Mouse (Mus musculus) stomach, embryonic 16.5 days (tissue): ENCODE results near the gene Wnt3. TPM values are rescaled to one million over a fixed set of nuclear protein-coding genes. Genes with fewer than 3 reads are reported as not detected.
"Not testable (repeated sequence)": the region's sequence is repeated elsewhere in the genome, so short reads cannot be mapped to it uniquely, and the experiment has no call there.

Experiments used
- ATAC-seq: fragments of 200-750 bp; cut with Nextera tagmentation; 2 replicates; pipeline ENCODE4 v1.8.0; 2017; ENCODE audit warnings: moderate number of reproducible peaks, moderate TSS enrichment; ENCODE audit not compliant: insufficient read depth, low FRiP score
- H3K27ac ChIP-seq: fragments of 300-500 bp; sonication (generic); 2 replicates; pipeline ENCODE4 v1.5.1; 2014; ENCODE audit warnings: low read length
- H3K27me3 ChIP-seq: fragments of 300-500 bp; sonication (generic); 2 replicates; pipeline ENCODE4 v1.6.1; 2014; ENCODE audit warnings: low read length, control low read depth, mixed read lengths; ENCODE audit not compliant: control insufficient read depth, insufficient read depth
- H3K36me3 ChIP-seq: fragments of 300-500 bp; sonication (generic); 2 replicates; pipeline ENCODE4 v1.6.1; 2014; ENCODE audit warnings: low read length; ENCODE audit not compliant: control insufficient read depth, insufficient read depth
- H3K4me1 ChIP-seq: fragments of 300-500 bp; sonication (generic); 2 replicates; pipeline ENCODE4 v1.6.1; 2014; ENCODE audit warnings: low read length, control low read depth, mixed read lengths; ENCODE audit not compliant: control insufficient read depth, insufficient read depth
- H3K4me2 ChIP-seq: fragments of 300-500 bp; sonication (generic); 2 replicates; pipeline ENCODE4 v1.6.1; 2014; ENCODE audit warnings: low read depth, low read length, mixed read lengths
- H3K4me3 ChIP-seq: fragments of 300-500 bp; sonication (generic); replicated peaks from 2 replicates; pipeline ENCODE4 v1.5.1; 2014; ENCODE audit warnings: mild to moderate bottlenecking, low read length
- H3K9ac ChIP-seq: fragments of 300-500 bp; sonication (generic); 2 replicates; pipeline ENCODE4 v1.6.1; 2014; ENCODE audit warnings: low read length
- H3K9me3 ChIP-seq: fragments of 300-500 bp; sonication (generic); replicated peaks from 2 replicates; pipeline ENCODE4 v1.6.1; 2016; ENCODE audit warnings: low read length, control low read depth; ENCODE audit not compliant: control insufficient read depth
- WGBS: fragments of 180-500 bp; shearing (Covaris S2); extraction: QIAGEN DNeasy Blood & Tissue Kit; methylation state at CpG from one replicate; pipeline ENCODE4 v1.1.7; 2014; 5-methylcytosine and 5-hydroxymethylcytosine counted together
- polyA plus RNA-seq: library from polyadenylated mRNA; unstranded; fragments of >200 nt; fragmentation: Nextera tagmentation; extraction: Ambion mirVana; gene quantifications from 2 replicates; pipeline ENCODE4 v1.2.1, GENCODE M21; 2015

Wnt3 gene
- polyA plus RNA-seq, 1 experiment from 2014 or later: 0.06 TPM

GRCm38 (mm10) chr11:103735046-103735781, 38.7 kb upstream of the Wnt3 start:
- H3K27me3 ChIP-seq: no peaks in the 10 kb centered on the region; the same call in 1 of the 2 replicates
- WGBS: 47% methylated on average over 19 of the region's 19 CpGs
- H3K27ac ChIP-seq: no peak overlapping the region
- ATAC-seq: peak; percentile 51; the same call in 1 of the 2 replicates
- 0 out of 2 replicates have a peak overlapping the region, but pooled peaks have one; percentile 19 for H3K9ac ChIP-seq
- peaks cover 11% of the 10 kb centered on the region; the same call in 1 of the 2 replicates for H3K4me1 ChIP-seq
- no peak overlapping the region for H3K4me3 ChIP-seq
- H3K4me2 ChIP-seq: no peak overlapping the region
- no peaks in the 10 kb centered on the region for H3K36me3 ChIP-seq
- no peaks in the 10 kb centered on the region for H3K9me3 ChIP-seq

- WGBS: under 1% methylated on average over 65 of the region's 68 CpGs
- Histone ChIP-seq H3K27me3 (peaks cover 61% of the 10 kb centered on the region), H3K9me3 (no peaks in the 10 kb centered on the region), H3K4me2 (peak within 1 kb of the TSS; percentile 73), H3K27ac (no peak within 1 kb of the TSS), H3K4me1 (peaks cover 10% of the 10 kb centered on the region), H3K36me3 (no peaks in the 10 kb centered on the region), H3K9ac (peak within 1 kb of the TSS; percentile 52), H3K4me3 (peak within 1 kb of the TSS; percentile 43)
- peak; percentile 81 for ATAC-seq
Observed at GRCm38 (mm10) chr11:103749306-103750089, 24.5 kb upstream of the Wnt3 start, which contains the start of gene Wnt9b. TSS of gene Wnt9b (minus strand) at chr11:103749821.

- Histone ChIP-seq H3K9ac (no peak overlapping the region), H3K4me3 (no peak overlapping the region), H3K27ac (no peak overlapping the region), H3K27me3 (peaks cover 57% of the 10 kb centered on the region), H3K36me3 (no peaks in the 10 kb centered on the region), H3K4me2 (no peak overlapping the region), H3K4me1 (peaks cover 10% of the 10 kb centered on the region), H3K9me3 (no peaks in the 10 kb centered on the region)
- no peak for ATAC-seq
- 56% methylated on average over 3 of the region's 3 CpGs for WGBS
Observed at GRCm38 (mm10) chr11:103750612-103751011, 23.3 kb upstream of the Wnt3 start.

GRCm38 (mm10) chr11:103758054-103758453, 15.9 kb upstream of the Wnt3 start:
- WGBS: 47% methylated on average over 11 of the region's 11 CpGs
- H3K4me1 ChIP-seq: no peaks in the 10 kb centered on the region

GRCm38 (mm10) chr11:103758706-103759105, 15.2 kb upstream of the Wnt3 start:
- no peaks in the 10 kb centered on the region for H3K27me3 ChIP-seq
- no peaks in the 10 kb centered on the region for H3K4me1 ChIP-seq
- H3K36me3 ChIP-seq: no peaks in the 10 kb centered on the region
- no peaks in the 10 kb centered on the region for H3K9me3 ChIP-seq
- no peak overlapping the region for H3K4me3 ChIP-seq
- H3K4me2 ChIP-seq: no peak overlapping the region
- H3K9ac ChIP-seq: no peak overlapping the region
- no peak; the same call in 1 of the 2 replicates for ATAC-seq
- 9% methylated on average over 6 of the region's 6 CpGs for WGBS
- H3K27ac ChIP-seq: no peak overlapping the region

More at GRCm38 (mm10) chr11:103758054-103758453, 15.9 kb upstream of the Wnt3 start:
- Histone ChIP-seq H3K27ac (no peak overlapping the region), H3K9me3 (no peaks in the 10 kb centered on the region), H3K4me3 (no peak overlapping the region), H3K9ac (no peak overlapping the region), H3K27me3 (0 out of 2 replicates have a peak, but pooled peaks cover 3% of the 10 kb centered on the region), H3K36me3 (no peaks in the 10 kb centered on the region), H3K4me2 (no peak overlapping the region)
- no peak for ATAC-seq

- Histone ChIP-seq H3K4me1 (no peaks in the 10 kb centered on the region), H3K9me3 (no peaks in the 10 kb centered on the region), H3K27ac (no peak overlapping the region), H3K36me3 (no peaks in the 10 kb centered on the region), H3K9ac (no peak overlapping the region), H3K4me3 (no peak overlapping the region), H3K27me3 (no peaks in the 10 kb centered on the region), H3K4me2 (no peak overlapping the region)
- ATAC-seq: no peak
- WGBS: 55% methylated on average over 7 of the region's 7 CpGs
Observed at GRCm38 (mm10) chr11:103760101-103760500, 13.8 kb upstream of the Wnt3 start.

GRCm38 (mm10) chr11:103760891-103761290, 13.1 kb upstream of the Wnt3 start:
- H3K4me1 ChIP-seq, H3K27ac ChIP-seq, H3K4me3 ChIP-seq, H3K36me3 ChIP-seq, H3K27me3 ChIP-seq, H3K4me2 ChIP-seq, ATAC-seq, H3K9me3 ChIP-seq, H3K9ac ChIP-seq: not testable (repeated sequence)
- 86% methylated on average over 5 of the region's 5 CpGs for WGBS

- Histone ChIP-seq H3K9ac (no peak overlapping the region), H3K4me2 (no peak overlapping the region), H3K4me3 (no peak overlapping the region), H3K9me3 (no peaks in the 10 kb centered on the region), H3K4me1 (no peaks in the 10 kb centered on the region), H3K27me3 (no peaks in the 10 kb centered on the region), H3K27ac (no peak overlapping the region), H3K36me3 (no peaks in the 10 kb centered on the region)
- no peak; the same call in 1 of the 2 replicates for ATAC-seq
- WGBS: 19% methylated on average over 10 of the region's 10 CpGs
Observed at GRCm38 (mm10) chr11:103763410-103764163, 10.4 kb upstream of the Wnt3 start.
